Mouse (Mus musculus) thymus, adult 2 months (tissue): ENCODE results near the gene Rab12. TPM values are rescaled to one million over a fixed set of nuclear protein-coding genes. Genes with fewer than 3 reads are reported as not detected.

Experiments
- DNase-seq: peaks from one replicate; pipeline ENCODE4 v3.0.0; 2021
- H3K27ac ChIP-seq: fragments of 200-500 bp; 2 replicates; pipeline ENCODE4 v1.5.1; 2012; ENCODE audit warnings: low read length, control low read depth; ENCODE audit not compliant: control insufficient read depth, insufficient read depth
- H3K27me3 ChIP-seq: fragments of 200-500 bp; 2 replicates; pipeline ENCODE4 v1.6.1; 2012; ENCODE audit warnings: mild to moderate bottlenecking, low read length, moderate library complexity, mixed read lengths; ENCODE audit not compliant: control insufficient read depth, insufficient read depth
- H3K36me3 ChIP-seq: fragments of 200-500 bp; 2 replicates; pipeline ENCODE4 v1.6.1; 2012; ENCODE audit warnings: mild to moderate bottlenecking, low read length, moderate library complexity; ENCODE audit not compliant: control insufficient read depth, insufficient read depth
- H3K4me1 ChIP-seq: fragments of 200-500 bp; replicated peaks from 2 replicates; pipeline ENCODE4 v1.6.1; 2012; ENCODE audit warnings: low read length; ENCODE audit not compliant: control insufficient read depth, insufficient read depth
- H3K4me3 ChIP-seq: fragments of 200-500 bp; 2 replicates; pipeline ENCODE4 v1.5.1; 2012; ENCODE audit warnings: mild to moderate bottlenecking, low read length, control low read depth, moderate library complexity; ENCODE audit not compliant: control insufficient read depth, insufficient read depth
- CTCF ChIP-seq: fragments of 200-500 bp; IDR thresholded peaks from 2 replicates; pipeline ENCODE4 v1.5.1; 2012; ENCODE audit warnings: mild to moderate bottlenecking, control low read depth, low read length, moderate library complexity, borderline replicate concordance; ENCODE audit not compliant: control insufficient read depth, poor library complexity, insufficient read depth; ENCODE audit errors: extremely low read depth
- POLR2A ChIP-seq: fragments of 200-500 bp; IDR thresholded peaks from 2 replicates; pipeline ENCODE4 v1.6.1; 2012; ENCODE audit warnings: mild to moderate bottlenecking, low read length, control low read depth, moderate library complexity; ENCODE audit not compliant: control insufficient read depth, poor library complexity, insufficient read depth; ENCODE audit errors: extremely low read depth
- WGBS: fragments of 180-500 bp; shearing (Covaris S2); methylation state at CpG from one replicate; pipeline ENCODE4 v1.1.7; 2018; 5-methylcytosine and 5-hydroxymethylcytosine counted together
- polyA plus RNA-seq: library from polyadenylated mRNA; depleted of rRNA; stranded (reverse); fragments of >200 nt; gene quantifications from 2 replicates; pipeline ENCODE4 v1.2.3, GENCODE M21; 2012; rRNA removed

Gene Rab12
- polyA plus RNA-seq, 1 experiment: 23.2 TPM

GRCm38 (mm10) chr17:66449460-66450341 lies 69.8 kb downstream of the Rab12 start, which contains the start of gene Mtcl1:
Gene Mtcl1 (minus strand): TSS chr17:66449750.
- WGBS: under 1% methylated on average over 76 of the region's 76 CpGs
- Histone ChIP-seq H3K4me1 (peaks cover 19% of the 10 kb centered on the region; the same call in 1 of the 2 replicates), H3K4me3 (peak within 1 kb of the TSS; percentile 38), H3K27me3 (peaks cover 25% of the 10 kb centered on the region), H3K36me3 (no peaks in the 10 kb centered on the region), H3K27ac (no peak within 1 kb of the TSS)
- peak; percentile 43 for DNase-seq
- TF ChIP-seq CTCF: no peak
- no peak for TF ChIP-seq POLR2A

- Histone ChIP-seq H3K27me3 (peaks cover 25% of the 10 kb centered on the region), H3K36me3 (no peaks in the 10 kb centered on the region), H3K4me3 (peak overlapping the region; percentile 38), H3K4me1 (peaks cover 19% of the 10 kb centered on the region; the same call in 1 of the 2 replicates), H3K27ac (no peak overlapping the region)
- WGBS: 2% methylated on average over 136 of the region's 136 CpGs
- DNase-seq: peak; percentile 49
- TF ChIP-seq CTCF: peak; percentile 46; the same call in 1 of the 2 replicates
- no peak for TF ChIP-seq POLR2A
Observed at GRCm38 (mm10) chr17:66448421-66449405, 70.8 kb downstream of the Rab12 start.

GRCm38 (mm10) chr17:66447978-66448377 lies 71.6 kb downstream of the Rab12 start:
- peak overlapping the region; percentile 34; the same call in 1 of the 2 replicates for H3K4me3 ChIP-seq
- H3K36me3 ChIP-seq: no peaks in the 10 kb centered on the region
- peaks cover 19% of the 10 kb centered on the region; the same call in 1 of the 2 replicates for H3K4me1 ChIP-seq
- no peak for TF ChIP-seq CTCF
- TF ChIP-seq POLR2A: no peak
- 18% methylated on average over 13 of the region's 13 CpGs for WGBS
- DNase-seq: no peak
- no peak overlapping the region for H3K27ac ChIP-seq
- H3K27me3 ChIP-seq: peaks cover 25% of the 10 kb centered on the region

DNA sequence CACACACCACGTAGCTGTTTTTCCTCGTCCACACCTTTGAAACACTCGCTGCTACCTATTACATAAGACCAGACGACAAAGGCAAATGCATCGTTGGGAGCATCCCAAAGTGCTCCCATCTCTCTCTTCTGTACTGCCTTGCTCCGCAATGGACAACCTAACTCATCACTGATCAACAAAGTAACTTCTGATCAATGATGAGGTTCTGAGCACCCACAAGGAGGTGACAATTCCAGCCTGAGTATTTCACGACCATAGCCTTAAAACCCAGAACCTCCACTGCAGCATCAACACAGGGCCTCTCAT lies 72.6 kb downstream of the Rab12 start:
- TF ChIP-seq CTCF (no peak), POLR2A (no peak)
- Histone ChIP-seq H3K4me3 (no peak overlapping the region), H3K27me3 (peaks cover 25% of the 10 kb centered on the region), H3K27ac (no peak overlapping the region), H3K36me3 (no peaks in the 10 kb centered on the region), H3K4me1 (peaks cover 19% of the 10 kb centered on the region; the same call in 1 of the 2 replicates)
- no peak for DNase-seq
- 78% methylated on average over 7 of the region's 7 CpGs for WGBS

DNA sequence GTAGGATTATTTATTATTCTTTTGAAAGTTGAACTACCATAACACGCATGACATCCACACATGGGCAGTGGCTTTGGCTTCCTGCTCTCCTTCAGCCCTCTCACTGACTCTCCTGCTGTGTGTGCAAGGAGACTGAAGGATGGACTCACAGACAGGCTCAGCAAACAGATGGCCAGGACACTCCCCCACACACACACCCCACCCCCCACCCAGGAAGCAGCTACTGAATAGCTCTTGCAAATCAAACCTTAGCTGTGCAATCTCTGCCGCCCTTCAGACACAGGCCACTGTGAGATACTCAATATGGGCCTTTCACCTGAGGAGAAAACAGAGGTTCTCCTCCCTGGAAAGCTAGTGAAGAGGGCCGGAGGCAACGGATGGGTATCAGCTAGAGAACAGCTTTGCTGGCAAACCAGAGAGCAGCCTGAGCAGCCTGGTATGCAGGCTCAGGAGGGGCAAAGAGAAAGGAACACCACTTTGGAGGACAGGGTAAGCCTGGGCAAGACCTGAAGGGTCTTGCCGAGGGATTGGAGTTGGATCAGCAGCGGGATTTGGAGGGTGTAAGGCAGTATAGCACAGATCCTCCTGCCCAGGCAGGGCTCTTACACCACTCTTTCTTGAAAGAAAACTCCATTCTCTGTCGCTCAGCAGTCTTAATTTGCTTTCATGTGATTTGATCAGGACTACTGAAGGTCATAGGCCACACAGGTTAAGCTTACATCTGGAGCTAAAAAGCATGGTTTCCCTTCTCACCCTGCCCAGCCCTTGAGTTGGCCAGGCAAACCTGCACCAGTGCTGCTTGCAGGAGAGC lies 73.1 kb downstream of the Rab12 start:
- H3K4me1 ChIP-seq: peaks cover 19% of the 10 kb centered on the region; the same call in 1 of the 2 replicates
- H3K36me3 ChIP-seq: no peaks in the 10 kb centered on the region
- TF ChIP-seq POLR2A (no peak), CTCF (no peak)
- H3K27me3 ChIP-seq: peaks cover 25% of the 10 kb centered on the region
- no peak overlapping the region for H3K27ac ChIP-seq
- DNase-seq: no peak
- no peak overlapping the region for H3K4me3 ChIP-seq
- WGBS: 86% methylated on average over 7 of the region's 7 CpGs

Other genes starting within 250 kb of the Rab12 start
- gene Mtcl1, start 70.0 kb downstream of the Rab12 start, polyA plus RNA-seq: 5.8 and 6.2 TPM in 2 replicates
- gene Themis3, start 74.9 kb upstream of the Rab12 start, polyA plus RNA-seq: 0.06 TPM in 1 of 2 replicates, not detected in the other